Mouse (Mus musculus) cortical plate, adult 2 months (tissue): ENCODE data around the gene Ift172.

Experiments
- CTCF ChIP-seq: fragments of 200-500 bp; IDR thresholded peaks from 2 replicates; pipeline ENCODE4 v1.5.1; 2011; ENCODE audit warnings: mild to moderate bottlenecking, control low read depth, low read length; ENCODE audit not compliant: insufficient read depth; ENCODE audit errors: extremely low read depth
- POLR2A ChIP-seq: fragments of 200-500 bp; IDR thresholded peaks from 2 replicates; pipeline ENCODE4 v1.6.1; 2011; ENCODE audit warnings: mild to moderate bottlenecking, low read length, control low read depth; ENCODE audit not compliant: insufficient read depth; ENCODE audit errors: extremely low read depth

GRCm38 (mm10) chr5:31226641-31227040 is 64.3 kb downstream of the Ift172 start:
- TF ChIP-seq POLR2A (no peak), CTCF (no peak)
